Mouse (Mus musculus) midbrain, embryonic 14.5 days (tissue): Measurements from ENCODE around the gene Mcf2. TPM values are rescaled to one million over a fixed set of nuclear protein-coding genes. Genes with fewer than 3 reads are reported as not detected.

Experiments
- ATAC-seq: fragments of 200-750 bp; cut with Nextera tagmentation; 2 replicates; pipeline ENCODE4 v1.8.0; 2017; ENCODE audit warnings: moderate number of reproducible peaks, moderate library complexity; ENCODE audit not compliant: low FRiP score, low TSS enrichment
- DNase-seq: peaks from one replicate; pipeline ENCODE4 v3.0.0-alpha.2; 2015
- H3K27ac ChIP-seq: fragments of 300-500 bp; sonication (generic); replicated peaks from 2 replicates; pipeline ENCODE4 v1.5.1; 2014; ENCODE audit warnings: mild to moderate bottlenecking, low read depth, low read length, moderate library complexity
- H3K27me3 ChIP-seq: fragments of 300-500 bp; sonication (generic); 2 replicates; pipeline ENCODE4 v1.6.1; 2014; ENCODE audit warnings: low read length, control low read depth, mixed read lengths; ENCODE audit not compliant: control insufficient read depth, insufficient read depth
- H3K36me3 ChIP-seq: fragments of 300-500 bp; sonication (generic); 2 replicates; pipeline ENCODE4 v1.6.1; 2014; ENCODE audit warnings: low read length, control low read depth; ENCODE audit not compliant: control insufficient read depth, insufficient read depth
- H3K4me1 ChIP-seq: fragments of 300-500 bp; sonication (generic); 2 replicates; pipeline ENCODE4 v1.6.1; 2014; ENCODE audit warnings: mild to moderate bottlenecking, antibody characterized with exemption, low read length, control low read depth; ENCODE audit not compliant: control insufficient read depth, insufficient read depth
- H3K4me2 ChIP-seq: fragments of 300-500 bp; sonication (generic); 2 replicates; pipeline ENCODE4 v1.6.1; 2014; ENCODE audit warnings: mild to moderate bottlenecking, low read length, moderate library complexity
- H3K4me3 ChIP-seq: fragments of 300-500 bp; sonication (generic); replicated peaks from 2 replicates; pipeline ENCODE4 v1.5.1; 2014; ENCODE audit warnings: low read depth, low read length
- H3K9ac ChIP-seq: fragments of 300-500 bp; sonication (generic); replicated peaks from 2 replicates; pipeline ENCODE4 v1.6.1; 2014; ENCODE audit warnings: mild to moderate bottlenecking, low read length, moderate library complexity
- H3K9me3 ChIP-seq: fragments of 300-500 bp; sonication (generic); 2 replicates; pipeline ENCODE4 v1.6.1; 2016; ENCODE audit warnings: low read length, control low read depth, mixed read lengths; ENCODE audit not compliant: control insufficient read depth
- WGBS: fragments of 180-500 bp; shearing (Covaris S2); extraction: QIAGEN DNeasy Blood & Tissue Kit; methylation state at CpG from one replicate; pipeline ENCODE4 v1.1.7; 2014; 5-methylcytosine and 5-hydroxymethylcytosine counted together
- polyA plus RNA-seq: library from polyadenylated mRNA; unstranded; fragments of >200 nt; fragmentation: Nextera tagmentation; extraction: Ambion mirVana; gene quantifications from 2 replicates; pipeline ENCODE4 v1.2.1, GENCODE M21; 2014

Gene Mcf2
- polyA plus RNA-seq: 1.7 and 2.1 TPM in 2 replicates

DNA sequence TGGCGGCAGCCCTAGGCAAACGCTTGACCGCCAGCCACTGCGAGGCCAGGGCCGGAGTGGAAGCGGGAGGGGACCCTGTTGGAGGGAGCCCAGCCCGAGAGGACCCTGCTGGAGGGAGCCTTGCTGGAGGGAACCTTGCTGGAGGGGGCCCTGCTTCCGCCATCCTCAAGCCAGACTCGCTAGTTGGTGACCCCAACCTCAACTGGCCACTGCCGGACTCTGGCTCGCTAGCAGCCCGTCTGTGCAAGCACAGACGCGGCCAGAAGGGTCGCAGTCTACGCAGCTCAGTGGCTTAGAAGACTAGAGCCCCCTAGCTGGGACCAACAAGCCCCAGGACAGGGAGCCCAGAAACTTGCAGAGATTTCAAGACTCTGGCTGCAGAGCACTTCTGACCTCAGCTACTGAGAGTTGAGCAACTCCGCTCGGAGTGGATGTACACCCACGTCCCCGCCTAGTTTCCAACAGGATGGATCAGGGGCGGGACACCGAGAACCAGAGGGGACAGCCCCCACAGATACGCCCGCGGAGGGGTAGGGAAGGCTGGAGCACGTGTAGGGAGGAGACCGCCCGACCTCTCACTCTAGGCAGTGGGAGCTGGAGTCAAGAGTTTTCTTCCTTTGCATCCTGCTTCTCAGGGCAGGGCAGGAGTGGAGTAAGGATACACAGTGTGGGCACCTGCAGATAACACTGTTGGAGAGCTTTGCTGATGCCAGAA, at the start of gene Mcf2:
Gene Mcf2 (minus strand): TSS at position 346 of the 715 bp plus-strand sequence.
- Histone ChIP-seq H3K27me3 (no peaks in the 10 kb centered on the region), H3K9me3 (no peaks in the 10 kb centered on the region), H3K4me1 (no peaks in the 10 kb centered on the region), H3K9ac (0 out of 2 replicates have a peak within 1 kb of the TSS, but pooled peaks have one; percentile 31), H3K4me3 (peak within 1 kb of the TSS; percentile 41), H3K27ac (no peak within 1 kb of the TSS), H3K36me3 (no peaks in the 10 kb centered on the region), H3K4me2 (peak within 1 kb of the TSS; percentile 75)
- peak; percentile 35 for DNase-seq
- peak; percentile 64 for ATAC-seq
- WGBS: 19% methylated on average over 28 of the region's 28 CpGs

DNA sequence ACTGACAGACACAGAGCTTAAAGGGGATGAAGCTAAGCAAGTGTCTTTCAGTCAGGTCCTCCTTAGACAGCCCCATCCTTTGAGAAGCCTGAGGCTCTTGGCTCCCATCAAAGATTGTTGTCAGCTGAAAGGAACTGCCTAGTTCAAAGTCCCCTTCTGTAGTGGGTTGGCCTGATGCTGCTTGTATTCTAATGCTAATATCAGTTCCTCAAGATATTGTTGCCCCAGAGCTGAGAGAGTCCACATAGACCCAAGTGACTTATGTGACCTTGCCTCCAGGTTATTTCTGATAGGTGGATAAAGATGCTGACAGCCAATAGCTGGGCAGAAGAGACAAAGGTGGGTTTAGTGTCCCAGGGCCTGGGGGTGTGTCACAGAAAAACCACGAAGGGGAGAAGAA, 8.8 kb upstream of the Mcf2 start:
- DNase-seq: no peak
- no peak overlapping the region for H3K9ac ChIP-seq
- no peak overlapping the region for H3K4me2 ChIP-seq
- H3K4me3 ChIP-seq: no peak overlapping the region
- H3K27me3 ChIP-seq: no peaks in the 10 kb centered on the region
- H3K36me3 ChIP-seq: no peaks in the 10 kb centered on the region
- no peak for ATAC-seq
- WGBS: 43% methylated on average over 1 of the region's 1 CpGs
- H3K4me1 ChIP-seq: no peaks in the 10 kb centered on the region
- no peak overlapping the region for H3K27ac ChIP-seq
- no peaks in the 10 kb centered on the region for H3K9me3 ChIP-seq

DNA sequence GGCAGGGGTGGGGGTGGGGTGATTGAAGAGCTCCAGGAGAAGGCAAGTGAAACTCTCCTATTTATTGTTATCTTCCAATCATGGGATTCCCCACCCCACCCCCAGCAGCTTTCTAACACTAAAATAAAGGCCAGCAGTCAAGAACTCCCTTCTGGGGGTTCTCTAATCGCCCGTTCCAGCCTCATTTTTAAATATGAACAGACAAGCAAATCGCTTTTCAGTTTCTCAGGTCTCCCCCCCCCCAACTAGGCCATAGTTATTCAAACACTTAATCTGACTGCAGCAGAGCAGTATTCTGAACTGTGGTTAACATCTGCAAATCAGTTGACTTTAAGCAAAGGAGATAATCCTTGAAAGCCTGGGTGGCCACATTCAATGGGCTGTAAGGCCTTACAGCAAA, 3.7 kb upstream of the Mcf2 start:
- no peaks in the 10 kb centered on the region for H3K9me3 ChIP-seq
- no peak overlapping the region for H3K4me2 ChIP-seq
- H3K9ac ChIP-seq: no peak overlapping the region
- DNase-seq (no peak), ATAC-seq (no peak)
- no peaks in the 10 kb centered on the region for H3K27me3 ChIP-seq
- WGBS: 28% methylated on average over 3 of the region's 3 CpGs
- H3K4me1 ChIP-seq: no peaks in the 10 kb centered on the region
- no peaks in the 10 kb centered on the region for H3K36me3 ChIP-seq
- no peak overlapping the region for H3K27ac ChIP-seq
- no peak overlapping the region for H3K4me3 ChIP-seq

DNA sequence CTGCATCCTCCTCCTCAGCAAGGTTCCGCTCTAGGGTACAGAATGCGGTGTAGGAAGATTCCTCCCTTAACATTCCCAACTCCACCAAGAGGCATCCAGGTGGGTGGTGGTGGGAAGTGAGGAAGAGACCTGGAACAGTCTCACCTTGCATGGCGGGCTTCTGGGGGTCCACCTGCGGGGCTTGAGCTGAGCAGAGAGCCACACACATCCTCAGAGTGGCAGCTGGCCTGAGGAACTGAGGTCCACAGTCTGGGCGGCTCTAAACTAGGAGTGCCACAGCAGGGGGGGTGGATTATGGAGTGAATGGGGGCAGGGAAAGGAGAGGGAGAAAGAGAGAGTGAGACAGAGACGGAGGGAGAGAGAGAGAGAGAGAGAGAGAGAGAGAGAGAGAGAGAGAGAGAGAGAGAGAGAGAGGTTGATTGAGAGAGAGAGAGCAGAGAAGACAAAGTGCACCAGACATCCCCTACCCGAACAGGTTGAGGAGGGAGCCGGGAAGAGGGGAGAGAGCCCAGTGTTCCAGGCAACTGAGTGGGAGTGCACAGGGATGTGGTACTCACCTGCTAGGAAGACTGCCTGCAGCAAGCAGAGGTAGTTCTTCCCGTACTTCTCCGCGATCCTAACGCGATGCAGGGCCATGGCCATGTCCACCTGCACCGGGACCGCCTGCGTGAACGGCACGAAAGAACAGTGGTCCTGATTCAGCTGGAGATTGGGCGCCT, 705 bp downstream of the Mcf2 start:
- 0 out of 2 replicates have a peak overlapping the region, but pooled peaks have one; percentile 31 for H3K9ac ChIP-seq
- WGBS: 17% methylated on average over 19 of the region's 19 CpGs
- no peaks in the 10 kb centered on the region for H3K4me1 ChIP-seq
- no peaks in the 10 kb centered on the region for H3K36me3 ChIP-seq
- DNase-seq (peak; percentile 19), ATAC-seq (peak; percentile 37; the same call in 1 of the 2 replicates)
- peak overlapping the region; percentile 75 for H3K4me2 ChIP-seq
- no peak overlapping the region for H3K27ac ChIP-seq
- H3K4me3 ChIP-seq: peak overlapping the region; percentile 41
- H3K27me3 ChIP-seq: no peaks in the 10 kb centered on the region
- no peaks in the 10 kb centered on the region for H3K9me3 ChIP-seq

DNA sequence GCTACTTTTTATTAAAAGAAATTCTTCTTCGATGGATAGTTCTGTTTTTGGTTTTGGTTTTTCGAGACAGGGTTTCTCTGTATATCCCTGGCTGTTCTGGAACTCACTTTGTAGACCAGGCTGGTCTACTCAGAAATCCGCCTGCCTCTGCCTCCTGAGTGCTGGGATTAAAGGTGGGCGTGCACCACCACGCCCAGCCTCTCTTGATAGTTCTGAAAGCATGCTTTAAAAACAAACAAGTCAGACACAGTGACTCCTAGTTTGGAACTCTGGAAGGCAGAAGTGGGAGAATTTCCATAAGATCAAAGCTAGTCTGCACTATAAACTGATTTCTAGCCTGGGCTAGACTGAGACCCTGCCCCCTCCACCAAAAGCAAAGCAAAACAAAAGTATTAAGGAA, 8.8 kb downstream of the Mcf2 start:
- no peaks in the 10 kb centered on the region for H3K9me3 ChIP-seq
- H3K36me3 ChIP-seq: no peaks in the 10 kb centered on the region
- WGBS: 89% methylated on average over 5 of the region's 5 CpGs
- no peaks in the 10 kb centered on the region for H3K4me1 ChIP-seq
- H3K27me3 ChIP-seq: no peaks in the 10 kb centered on the region
- no peak overlapping the region for H3K9ac ChIP-seq
- H3K27ac ChIP-seq: no peak overlapping the region
- no peak overlapping the region for H3K4me3 ChIP-seq
- no peak for DNase-seq
- no peak overlapping the region for H3K4me2 ChIP-seq
- ATAC-seq: no peak

DNA sequence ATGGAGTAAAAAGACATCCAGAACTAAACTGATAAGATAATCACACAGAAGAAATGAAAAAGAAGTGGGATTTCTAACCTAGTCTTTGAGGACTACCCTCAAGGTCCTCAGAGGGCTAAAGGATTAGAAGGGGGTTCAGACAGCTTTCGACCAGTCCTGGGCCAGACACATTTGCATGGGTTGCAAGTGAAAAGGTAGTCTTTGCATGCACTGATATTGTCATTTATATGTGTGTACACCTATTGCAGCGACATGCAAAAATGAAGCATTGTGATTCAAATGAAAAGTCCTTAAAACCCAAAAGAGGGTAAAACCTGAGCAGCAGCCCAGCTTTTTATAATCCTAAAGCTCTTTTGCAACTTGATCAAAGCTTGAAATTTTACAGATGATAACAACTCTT, 9.4 kb downstream of the Mcf2 start:
- no peak for DNase-seq
- Histone ChIP-seq H3K4me2 (no peak overlapping the region), H3K4me3 (no peak overlapping the region), H3K27me3 (no peaks in the 10 kb centered on the region), H3K9me3 (no peaks in the 10 kb centered on the region), H3K36me3 (no peaks in the 10 kb centered on the region), H3K27ac (no peak overlapping the region), H3K9ac (no peak overlapping the region), H3K4me1 (no peaks in the 10 kb centered on the region)
- no peak for ATAC-seq
- 80% methylated on average over 2 of the region's 2 CpGs for WGBS

DNA sequence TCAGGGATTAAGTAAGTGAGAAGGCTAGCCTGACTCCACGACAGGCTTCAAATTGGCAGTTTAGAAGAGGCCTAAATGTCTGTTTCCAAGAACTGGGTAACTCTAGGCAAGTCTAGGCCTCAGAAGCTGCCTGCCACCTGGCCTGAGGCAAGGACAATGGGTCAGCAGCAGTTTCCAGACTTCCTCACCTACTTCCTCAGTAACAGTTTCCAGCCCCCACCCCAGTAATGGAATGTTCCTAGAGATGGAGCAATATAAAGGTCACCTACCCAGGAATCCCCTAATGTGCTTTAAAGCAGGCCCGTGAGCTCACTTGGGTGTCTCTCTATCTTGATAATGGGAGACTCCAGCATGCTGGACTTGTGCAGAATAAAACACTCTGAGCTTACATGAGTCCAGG, 10.1 kb downstream of the Mcf2 start:
- no peak overlapping the region for H3K4me3 ChIP-seq
- H3K36me3 ChIP-seq: no peaks in the 10 kb centered on the region
- H3K4me1 ChIP-seq: no peaks in the 10 kb centered on the region
- DNase-seq: no peak
- no peak overlapping the region for H3K27ac ChIP-seq
- H3K27me3 ChIP-seq: no peaks in the 10 kb centered on the region
- H3K4me2 ChIP-seq: no peak overlapping the region
- no peak for ATAC-seq
- H3K9ac ChIP-seq: no peak overlapping the region
- H3K9me3 ChIP-seq: no peaks in the 10 kb centered on the region
- WGBS: 75% methylated on average over 2 of the region's 2 CpGs

DNA sequence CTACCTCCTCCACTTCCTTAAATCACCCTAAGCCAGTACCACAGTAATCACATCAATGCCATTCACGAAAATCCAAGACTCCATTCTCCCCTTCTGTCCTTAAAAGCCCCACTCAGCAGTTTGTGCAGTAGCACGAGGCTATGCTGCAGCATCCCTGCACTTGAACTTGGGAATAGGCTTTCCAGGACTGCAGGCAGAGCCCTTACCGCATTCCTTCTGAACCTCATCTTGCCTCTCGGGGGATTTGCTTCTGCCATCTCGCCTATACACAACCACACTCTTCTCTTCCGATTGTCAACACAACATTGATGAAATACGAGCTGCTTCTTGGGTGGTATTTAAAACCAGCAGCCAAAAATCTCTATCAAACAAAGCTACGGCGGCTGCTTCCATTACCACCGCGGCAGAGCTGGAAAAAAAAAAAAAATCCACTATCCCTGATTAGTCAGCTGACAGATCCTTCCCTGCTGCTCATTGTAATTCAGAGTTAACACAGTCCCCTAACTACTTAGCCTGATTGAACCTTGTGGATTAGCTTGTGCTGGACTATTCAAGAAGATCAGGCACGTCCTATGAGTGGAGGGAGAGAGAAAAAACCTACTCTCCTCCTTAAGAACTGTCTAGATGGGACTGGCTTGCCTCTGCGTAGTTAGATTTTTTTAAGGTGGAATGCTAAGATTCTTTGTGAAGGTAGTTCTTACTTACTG, 31.5 kb downstream of the Mcf2 start:
- Histone ChIP-seq H3K9me3 (no peaks in the 10 kb centered on the region), H3K4me1 (no peaks in the 10 kb centered on the region), H3K27me3 (no peaks in the 10 kb centered on the region), H3K9ac (peak overlapping the region; percentile 31; the same call in 1 of the 2 replicates), H3K36me3 (no peaks in the 10 kb centered on the region), H3K4me2 (peak overlapping the region; percentile 40), H3K27ac (peak overlapping the region; percentile 55; the same call in 1 of the 2 replicates), H3K4me3 (peak overlapping the region; percentile 33)
- DNase-seq (peak; percentile 45), ATAC-seq (peak; percentile 58; the same call in 1 of the 2 replicates)
- 16% methylated on average over 13 of the region's 13 CpGs for WGBS
